Mouse (Mus musculus): Measurements from ENCODE around the gene Tnfrsf21.

DNA sequence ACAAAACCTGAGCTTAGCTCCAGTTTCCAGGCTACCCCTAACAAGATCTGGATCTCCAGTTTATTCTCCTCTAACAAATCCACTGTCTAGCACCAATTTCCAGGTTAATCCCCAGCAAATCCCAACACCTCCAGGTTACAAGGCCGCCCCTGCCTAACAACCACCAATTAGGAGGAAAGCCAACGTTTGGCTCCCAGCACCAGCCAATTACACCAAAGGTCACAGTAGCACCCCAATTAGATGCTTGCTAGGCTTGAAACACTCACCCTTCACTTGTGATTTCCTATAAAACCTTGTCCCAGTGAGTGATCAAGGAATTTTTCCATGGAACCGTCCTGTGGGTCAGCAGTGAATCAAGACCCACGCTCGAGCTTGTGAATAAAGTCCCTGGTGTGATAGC lies 116.1 kb downstream of the Tnfrsf21 start:
- no peak for TF ChIP-seq POLR2A (IDR thresholded peaks at IDR 0.05; ENCODE audit: control insufficient read depth, low read depth, low read length)
- TF ChIP-seq CTCF (IDR thresholded peaks at IDR 0.05; ENCODE audit: control insufficient read depth, insufficient read depth, insufficient replicate concordance, low read depth, low read length): no peak

Data from testis, adult 2 months (tissue).